Mouse (Mus musculus): Measurements from ENCODE around the gene Tcp10b. TPM values are rescaled to one million over a fixed set of nuclear protein-coding genes. Genes with fewer than 3 reads are reported as not detected.
"Not testable (repeated sequence)": the region's sequence is repeated elsewhere in the genome, so short reads cannot be mapped to it uniquely, and the experiment has no call there.

Gene Tcp10b
- not detected for polyA plus RNA-seq (2017; shearing (Covaris generic))

DNA sequence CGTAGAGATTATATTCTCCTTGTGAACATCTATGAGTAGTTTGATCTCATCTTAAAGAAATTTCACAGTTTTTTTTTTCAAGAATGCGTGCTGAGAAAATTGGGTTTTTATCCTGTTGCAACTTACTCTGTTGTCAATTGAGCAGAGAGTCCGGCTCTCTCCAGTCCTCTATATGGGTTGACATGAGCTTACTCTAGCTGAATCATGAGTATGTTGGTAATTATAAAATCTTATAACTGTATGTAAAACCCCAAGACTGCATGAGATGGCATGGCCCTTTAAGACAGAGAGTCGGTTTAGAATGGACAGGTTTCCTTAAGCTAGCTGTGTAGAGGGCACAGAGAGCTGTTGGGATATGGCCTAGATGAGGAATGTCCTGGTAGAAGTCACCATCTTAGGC, at the start of gene Tcp10b:
Gene Tcp10b, plus strand, starts transcription at position 301 of the 400 bp plus-strand sequence.
- not testable (repeated sequence) for ATAC-seq

DNA sequence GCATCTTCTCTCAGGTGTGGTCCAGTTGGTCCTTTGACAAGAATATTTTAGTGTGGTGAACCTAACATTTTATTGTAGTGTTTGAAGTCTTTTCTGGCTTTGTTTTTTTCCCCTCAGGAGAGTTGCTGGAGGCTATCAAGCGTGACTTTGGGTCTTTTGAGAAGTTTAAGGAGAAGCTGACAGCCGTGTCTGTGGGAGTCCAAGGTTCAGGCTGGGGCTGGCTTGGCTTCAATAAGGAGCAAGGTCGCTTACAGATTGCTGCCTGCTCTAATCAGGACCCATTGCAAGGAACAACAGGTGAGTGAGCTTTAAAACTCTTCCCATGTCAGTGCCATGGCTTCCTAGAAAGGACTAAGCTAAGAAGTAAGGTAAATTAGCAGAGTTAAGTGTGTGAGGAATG, 47.6 kb upstream of the Tcp10b start:
- no peak for ATAC-seq

DNA sequence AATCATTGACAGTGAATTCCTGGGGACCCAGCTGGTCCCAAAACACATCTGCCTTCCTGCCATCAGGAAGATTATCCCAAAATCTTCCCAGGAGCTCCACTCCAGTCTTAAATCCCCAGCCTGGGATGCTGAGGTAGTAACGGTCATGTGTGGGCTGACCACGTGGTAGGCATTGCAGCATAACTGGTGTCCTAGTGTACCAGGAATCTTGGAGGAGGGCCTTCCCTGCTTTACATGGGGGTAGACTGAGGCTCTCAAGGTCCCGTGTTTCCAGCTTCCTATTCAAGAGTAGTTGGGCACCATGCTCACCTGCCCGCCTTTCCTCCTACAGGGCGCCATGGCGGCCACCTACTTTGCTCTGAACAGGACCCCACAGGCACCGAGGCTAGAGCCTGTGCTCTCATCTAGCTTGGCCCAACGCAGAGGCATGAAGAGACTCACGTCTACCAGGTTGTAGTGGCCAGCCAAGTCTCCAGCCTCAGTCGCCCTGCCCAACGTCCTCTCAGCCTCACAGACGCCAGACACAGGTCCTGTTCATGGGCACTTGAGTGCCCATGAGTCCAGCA, 24.2 kb upstream of the Tcp10b start:
- ATAC-seq = not testable (repeated sequence)

DNA sequence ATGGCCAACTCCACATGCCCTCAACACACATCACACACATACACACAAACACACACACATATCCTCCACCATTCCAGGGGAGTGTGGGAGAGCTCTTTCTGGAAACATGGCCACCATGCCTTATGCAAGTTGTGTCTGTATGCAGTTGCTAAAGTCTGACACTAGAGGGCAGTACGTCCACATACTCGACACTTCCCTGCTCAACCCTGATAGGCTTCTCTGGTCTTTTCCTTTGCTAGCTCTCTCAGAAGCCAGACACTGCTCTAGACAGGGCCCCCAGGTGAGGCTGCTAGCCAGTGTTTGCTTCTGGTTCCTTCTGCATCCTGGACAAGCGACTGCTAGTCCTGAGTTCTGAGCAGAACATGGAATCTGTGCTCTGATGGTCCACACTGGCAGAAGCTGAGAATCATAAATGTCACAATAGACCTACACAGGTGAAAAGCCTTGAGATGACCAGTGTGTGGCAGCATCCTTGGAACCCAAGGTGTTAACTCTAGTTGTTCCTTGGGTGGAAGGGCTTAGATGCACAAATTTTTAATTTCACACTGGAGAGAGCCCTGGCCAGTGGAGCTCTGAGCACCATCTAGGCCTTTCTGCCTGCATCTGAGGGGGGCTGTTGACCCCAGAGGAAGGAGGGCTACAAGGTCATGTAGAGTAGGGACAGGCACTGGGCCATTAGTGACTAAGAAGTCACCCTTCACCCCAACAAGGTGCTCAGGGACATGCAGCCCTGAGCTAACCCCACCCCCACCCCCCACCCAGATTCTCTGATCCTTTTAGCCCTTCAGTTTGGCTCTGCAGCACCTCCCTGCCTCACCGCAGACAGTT, 16.8 kb upstream of the Tcp10b start:
- ATAC-seq = peak; percentile 86

DNA sequence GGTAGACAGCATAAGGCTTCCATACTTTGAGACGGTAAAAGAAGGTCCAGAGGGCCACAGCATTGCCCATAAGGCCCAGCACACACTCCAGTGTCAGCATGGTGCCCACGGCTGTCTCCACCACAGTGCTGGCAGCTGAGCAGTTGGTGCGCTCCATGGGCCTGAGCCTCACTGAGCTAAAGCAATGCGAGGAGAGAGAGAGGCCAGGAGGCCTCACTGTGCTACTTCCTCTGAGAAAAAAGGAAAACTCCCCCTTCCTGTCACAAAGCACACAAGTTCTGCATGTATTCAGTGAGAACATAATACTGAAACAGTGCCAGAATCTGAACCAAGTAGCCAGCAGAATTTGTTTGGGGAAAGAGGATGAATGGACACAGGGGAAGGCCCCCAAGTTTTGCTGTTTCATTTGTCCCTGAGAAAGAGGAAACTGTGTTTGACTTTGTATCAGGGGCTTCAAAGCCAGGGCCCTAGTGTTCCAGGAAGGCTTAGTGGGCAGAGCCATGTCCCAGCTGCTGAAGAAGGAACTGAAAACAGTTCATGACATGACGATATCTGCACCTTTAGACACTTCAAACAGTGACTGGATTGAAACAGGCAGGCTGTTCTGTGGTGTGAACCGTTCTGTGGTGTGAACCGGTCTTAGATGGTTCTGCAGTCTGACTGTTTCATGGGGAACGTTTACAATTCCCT, 8.6 kb upstream of the Tcp10b start, which contains the start of gene Gpr31b:
Gene Gpr31b, minus strand, starts transcription at position 173 of the 690 bp plus-strand sequence.
- ATAC-seq = not testable (repeated sequence)

DNA sequence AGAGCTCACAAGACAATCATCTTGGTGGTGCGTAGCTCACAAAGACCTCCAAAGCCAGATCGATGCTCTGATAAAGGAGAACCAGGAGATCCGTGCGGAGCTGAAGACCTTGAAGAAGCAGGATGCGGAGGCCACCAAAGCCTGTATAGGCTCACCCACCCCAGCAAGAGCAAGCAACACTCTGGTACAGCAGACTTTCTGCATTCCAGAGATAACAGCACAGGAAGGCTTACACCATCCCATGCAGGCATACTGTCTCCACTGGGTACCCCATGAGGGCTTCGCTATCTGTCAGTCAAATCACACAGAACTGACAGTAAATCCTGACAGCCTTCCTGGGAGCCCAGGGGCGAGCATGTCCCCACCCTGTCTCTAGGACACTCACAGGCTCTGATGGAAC, 2.0 kb downstream of the Tcp10b start:
- ATAC-seq = not testable (repeated sequence)

DNA sequence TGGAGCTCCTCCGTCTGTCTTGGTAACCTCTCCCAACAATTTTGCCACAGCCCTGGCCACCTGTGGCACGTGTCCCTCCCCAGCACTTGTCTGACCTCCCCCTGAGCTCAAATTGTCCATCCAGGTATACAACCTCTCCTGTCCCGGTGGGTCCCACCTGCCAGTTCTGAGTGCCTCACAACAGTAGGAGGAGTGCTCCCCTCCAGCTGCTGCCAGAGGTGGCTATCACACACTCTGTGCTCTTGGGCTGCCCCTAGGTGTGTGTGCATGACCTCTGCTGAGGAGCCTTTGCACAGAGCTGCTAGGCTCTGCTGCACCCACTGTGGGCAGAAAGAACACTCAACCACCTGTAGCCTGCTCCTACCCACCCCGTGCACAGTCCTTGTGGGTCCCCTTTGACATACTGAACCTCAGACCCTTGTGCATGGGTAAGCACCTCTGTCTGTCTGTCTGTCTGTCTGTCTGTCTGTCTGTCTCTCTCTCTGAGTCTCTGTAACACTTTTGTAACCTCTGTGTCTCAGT, 7.0 kb downstream of the Tcp10b start:
- ATAC-seq = not testable (repeated sequence)

DNA sequence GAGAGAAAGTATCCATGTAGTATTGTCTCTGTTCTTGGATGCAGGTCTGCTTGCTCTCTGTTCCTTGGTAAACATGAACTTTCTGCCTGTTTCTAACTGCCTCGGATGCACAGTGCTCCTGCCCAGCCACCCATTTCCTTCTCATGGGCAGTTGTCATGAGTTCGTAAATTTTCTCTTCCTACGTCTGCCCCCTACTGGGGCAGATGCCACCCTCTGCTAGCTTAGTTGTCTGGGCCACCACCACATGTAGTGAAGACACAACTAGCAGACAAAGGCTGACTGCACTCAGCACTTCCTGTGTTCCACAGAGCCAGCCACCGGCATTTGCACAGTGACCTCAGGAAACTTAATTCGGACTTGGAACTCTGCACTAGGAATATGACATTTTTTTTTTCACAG, 8.3 kb downstream of the Tcp10b start:
- ATAC-seq = not testable (repeated sequence)

DNA sequence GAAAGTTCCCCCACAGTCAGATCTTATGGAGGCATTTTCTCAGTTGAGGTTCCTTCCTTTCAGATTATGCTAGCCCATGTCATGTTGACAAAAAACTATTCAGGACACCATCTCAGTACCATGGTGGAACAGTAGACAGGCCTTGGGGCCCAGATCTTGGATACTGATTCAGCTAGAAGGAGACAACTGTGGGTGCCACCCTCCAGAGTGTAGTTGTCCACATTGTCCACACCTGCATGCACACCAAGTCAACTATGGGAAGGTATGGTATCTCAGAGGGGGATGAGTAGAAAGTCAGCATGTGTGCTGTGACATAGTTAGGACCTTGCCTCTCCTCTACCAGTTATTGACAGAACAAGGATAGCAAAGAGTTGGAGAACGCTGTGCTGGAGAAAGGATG, 30.6 kb downstream of the Tcp10b start:
- not testable (repeated sequence) for ATAC-seq

DNA sequence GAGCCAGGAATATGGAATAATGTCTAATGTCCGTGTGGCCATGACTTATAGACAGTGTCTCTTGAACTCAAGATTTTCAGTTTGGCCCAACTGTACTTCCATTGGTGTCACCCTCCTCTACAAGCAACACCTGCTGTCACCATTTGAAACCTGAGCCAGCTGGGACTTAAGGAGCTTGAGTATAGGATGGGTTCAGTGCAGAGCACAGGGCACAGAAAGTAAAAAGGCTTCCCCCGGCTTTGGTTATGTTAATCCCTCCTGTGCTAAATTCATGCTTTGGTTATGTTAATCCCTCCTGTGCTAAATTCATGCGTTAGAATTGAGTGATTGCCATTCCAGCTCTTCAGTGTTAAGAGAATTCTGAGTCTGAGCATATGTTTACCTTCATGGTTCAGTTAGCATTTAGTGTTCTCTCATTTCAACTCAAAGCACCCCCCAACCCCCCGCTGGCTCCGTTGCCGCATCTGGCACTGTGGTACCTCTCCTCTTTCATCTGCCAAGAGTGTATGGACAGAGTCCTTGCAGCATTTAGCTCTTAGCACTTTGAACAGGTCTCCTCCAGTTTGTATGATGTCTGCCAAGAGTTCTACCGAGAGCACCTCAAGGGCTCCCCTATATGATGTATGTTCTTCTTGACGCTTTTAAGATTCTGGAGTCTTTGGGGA, 31.3 kb downstream of the Tcp10b start:
- not testable (repeated sequence) for ATAC-seq

DNA sequence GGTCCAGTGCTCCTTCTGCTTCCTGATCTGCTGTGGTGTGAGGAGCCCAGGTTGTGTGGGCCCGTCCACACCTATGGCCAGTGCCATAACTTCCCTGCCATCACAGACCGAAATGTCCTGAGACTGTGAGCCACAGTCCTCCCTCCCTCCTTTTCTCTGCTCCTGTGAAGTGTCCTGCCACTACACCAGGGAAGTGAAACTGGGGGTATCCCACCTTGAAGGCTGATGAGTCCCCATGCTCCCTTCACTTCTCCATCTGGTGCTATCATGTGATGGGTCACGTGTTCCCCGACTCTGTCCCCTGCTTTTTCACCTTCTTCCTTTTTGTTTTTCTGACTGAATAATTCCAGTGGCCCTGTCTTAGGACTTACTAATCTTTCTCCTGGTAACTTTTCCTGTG, 32.1 kb downstream of the Tcp10b start:
- not testable (repeated sequence) for ATAC-seq

DNA sequence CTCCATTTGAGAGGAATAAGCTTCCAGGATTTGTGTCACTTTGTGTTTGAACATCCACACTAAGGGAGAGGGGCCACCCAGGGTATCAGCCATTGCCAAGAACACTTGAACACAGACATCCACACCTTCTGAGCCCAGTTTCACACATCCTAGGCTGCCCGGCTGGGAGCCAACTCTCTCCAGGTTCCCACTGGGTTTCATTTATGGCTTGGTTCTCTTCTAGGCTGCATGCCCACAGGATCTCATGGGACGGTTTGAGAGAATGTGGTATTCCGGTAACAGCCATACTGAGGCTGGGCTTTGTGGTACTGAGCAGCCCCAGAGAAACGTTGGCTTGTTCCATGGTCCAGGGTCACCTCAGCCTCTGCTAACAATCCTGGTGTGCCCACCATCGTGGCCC, 45.7 kb downstream of the Tcp10b start:
- not testable (repeated sequence) for ATAC-seq

DNA sequence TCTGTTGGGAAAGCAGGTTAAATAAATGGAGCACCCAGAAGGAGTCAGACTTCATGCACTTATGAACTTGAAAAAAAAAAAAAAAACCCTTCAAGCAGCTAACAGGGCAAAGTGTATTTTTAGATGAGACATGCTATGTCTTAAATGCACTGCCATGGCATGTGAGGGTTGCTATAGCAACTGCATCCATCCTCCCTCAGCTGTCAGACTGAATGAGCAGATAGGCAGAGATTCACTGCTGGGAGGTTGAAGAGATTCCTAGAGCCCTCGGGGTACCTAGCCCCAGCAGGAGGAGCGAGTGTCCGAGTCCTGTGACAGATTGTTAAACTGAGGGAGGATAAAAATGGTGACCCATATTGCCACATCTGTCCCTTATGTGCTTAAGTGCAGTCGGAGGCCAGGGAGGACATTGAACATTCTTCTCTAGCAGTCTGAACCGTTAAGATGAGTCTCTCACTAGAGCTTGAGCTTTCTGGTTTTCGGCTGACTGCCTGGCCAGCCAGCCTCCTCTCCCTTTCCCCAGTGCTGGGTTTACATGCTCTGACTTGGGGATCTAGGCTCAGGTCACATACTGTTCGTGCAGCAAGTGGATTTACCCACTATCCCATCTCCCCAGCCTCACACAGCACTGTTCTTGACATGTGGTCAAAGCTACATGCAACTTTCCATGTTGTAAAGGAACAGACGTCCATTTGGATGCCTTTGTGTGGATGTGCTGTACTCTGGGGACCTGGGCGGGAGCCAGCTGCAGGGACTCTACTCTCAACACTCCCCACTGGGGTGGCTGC, 51.8 kb downstream of the Tcp10b start:
- ATAC-seq = not testable (repeated sequence)

DNA sequence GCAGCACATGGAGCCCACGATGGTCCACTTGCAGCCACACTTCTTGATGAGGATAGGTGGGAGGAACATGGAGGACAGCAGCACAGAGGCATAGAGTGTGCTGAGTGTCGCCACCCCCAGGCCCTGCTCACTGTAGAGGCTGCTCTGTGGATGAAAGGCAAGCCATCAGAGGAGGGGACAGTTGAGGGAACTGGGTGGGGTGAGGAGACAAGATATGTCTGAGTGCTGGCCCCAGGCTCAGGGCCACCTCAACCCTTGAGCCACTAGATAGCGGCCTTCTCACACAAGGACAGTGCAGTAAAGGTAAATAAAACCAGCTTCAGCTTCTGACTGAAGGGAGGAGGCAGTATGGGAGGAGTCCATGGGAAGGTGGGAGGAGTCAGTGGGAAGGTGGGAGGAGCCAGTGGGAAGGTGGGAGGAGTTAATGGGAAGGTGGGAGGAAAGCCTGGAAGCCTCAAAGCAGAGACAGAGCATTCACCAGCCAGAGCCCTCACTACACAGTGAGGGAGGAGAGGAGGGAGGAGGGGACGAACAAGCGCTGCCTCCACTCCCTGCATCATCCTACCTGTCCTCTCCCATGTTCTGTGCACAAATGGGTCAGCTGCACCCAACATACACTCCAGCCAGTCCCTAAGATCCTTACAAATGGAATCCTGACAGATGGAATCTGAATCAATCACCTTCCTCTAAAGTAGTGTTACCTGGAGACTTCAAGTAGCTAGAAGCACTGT, 62.6 kb downstream of the Tcp10b start:
- not testable (repeated sequence) for ATAC-seq

DNA sequence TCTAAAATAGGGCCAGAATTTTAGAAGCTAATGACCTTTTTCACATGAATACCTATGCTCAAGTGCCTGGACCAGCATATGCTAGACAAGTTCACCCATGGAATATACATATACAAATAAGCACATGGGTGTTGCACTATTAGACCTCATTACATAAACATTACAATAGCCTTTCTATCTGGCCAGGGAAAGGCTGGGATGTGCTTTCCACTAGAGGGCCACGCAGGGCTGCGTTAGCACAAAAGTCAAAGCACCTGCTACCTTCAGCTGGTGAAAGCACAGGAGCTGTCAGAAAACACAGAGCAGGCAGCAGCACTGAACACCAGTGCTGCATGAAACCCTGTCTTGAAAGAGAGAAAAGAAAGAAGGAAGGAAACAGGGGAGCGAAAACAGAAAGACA, 63.3 kb downstream of the Tcp10b start:
- ATAC-seq = not testable (repeated sequence)

DNA sequence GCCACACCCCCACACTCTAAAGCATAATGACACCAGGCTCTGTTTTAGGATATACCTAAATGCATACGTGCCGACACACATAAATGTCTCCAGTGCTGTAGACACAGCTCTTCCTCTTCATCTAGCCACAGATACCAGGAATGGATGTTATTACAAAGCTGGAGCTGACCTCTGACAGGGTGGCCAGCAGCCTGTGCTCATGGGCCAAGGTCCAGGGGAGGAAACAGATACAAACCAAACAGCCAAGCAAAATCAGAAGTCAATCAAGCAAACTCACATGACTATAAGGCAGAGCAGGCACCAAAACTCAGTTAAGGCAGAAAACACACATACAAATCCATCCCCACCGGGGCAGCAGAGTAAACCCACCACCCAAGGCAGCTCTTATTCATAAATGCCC, 68.4 kb downstream of the Tcp10b start:
- not testable (repeated sequence) for ATAC-seq

DNA sequence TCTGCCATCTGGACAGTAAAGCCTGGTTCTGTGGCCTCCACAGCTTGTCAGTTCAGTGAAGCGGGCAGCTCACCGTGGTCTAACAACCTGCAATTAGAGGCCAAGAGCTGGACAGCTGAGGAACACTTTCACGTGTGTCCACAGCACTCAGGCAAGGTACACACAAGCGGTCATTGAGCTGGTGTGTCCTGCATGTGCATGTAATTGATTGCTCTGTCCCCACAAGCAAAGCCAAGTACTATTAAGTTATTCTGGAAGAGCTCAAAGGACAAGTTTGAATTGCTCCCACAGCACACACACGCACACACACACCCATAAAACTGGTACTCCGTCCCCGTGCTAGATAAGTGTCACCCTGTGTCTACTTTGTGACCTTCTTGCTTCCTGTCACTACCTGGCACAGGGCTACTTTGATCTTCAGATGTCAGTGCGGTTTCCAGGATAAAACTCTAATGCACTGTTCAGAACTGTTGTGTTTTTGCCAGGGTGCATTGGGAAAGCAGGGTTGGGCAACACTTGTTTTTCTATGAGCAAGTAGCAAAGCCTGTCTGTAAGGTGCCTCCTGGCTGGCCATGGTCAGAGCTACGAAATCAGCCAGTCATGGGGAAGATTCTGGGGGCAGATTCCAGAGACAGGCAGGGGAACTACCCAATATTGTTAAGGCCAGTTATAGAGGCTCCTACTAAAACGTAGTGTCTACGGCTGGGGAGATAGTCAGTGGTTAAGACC, 69.0 kb downstream of the Tcp10b start:
- not testable (repeated sequence) for ATAC-seq

DNA sequence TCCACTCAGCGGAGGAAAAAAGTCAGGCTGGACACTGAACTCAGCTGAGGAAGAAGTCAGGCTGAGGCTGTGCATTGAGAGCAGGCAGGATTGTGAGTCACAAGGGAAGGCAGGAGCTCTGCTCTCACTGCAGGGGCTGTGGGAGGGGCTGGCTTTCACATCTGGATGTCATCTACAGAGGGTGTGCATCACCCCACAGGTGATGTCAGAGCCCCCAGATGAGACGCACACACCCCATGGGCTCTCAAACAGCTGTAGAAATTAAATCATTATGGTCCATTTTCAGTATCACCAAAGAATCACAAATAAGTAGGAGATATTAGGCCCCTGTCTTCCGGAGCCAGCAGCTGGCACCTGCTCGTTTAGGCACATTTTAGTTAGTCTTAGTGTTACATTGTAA, 70.8 kb downstream of the Tcp10b start, which contains the start of gene Unc93a:
Gene Unc93a, minus strand, starts transcription at position 101 of the 400 bp plus-strand sequence.
- not testable (repeated sequence) for ATAC-seq

Data from activated CD4-positive, CD25-positive, alpha-beta regulatory T cell, adult 4 months (primary cell).